Mouse (Mus musculus) myocyte (in vitro differentiated cells): ENCODE measurements around the gene Gm21973. TPM values are rescaled to one million over a fixed set of nuclear protein-coding genes. Genes with fewer than 3 reads are reported as not detected.

Experiments
- H3K27me3 ChIP-seq: one replicate; pipeline ENCODE4 v1.6.1; 2011; ENCODE audit not compliant: control insufficient read depth, insufficient read depth, insufficient read length
- H3K36me3 ChIP-seq: one replicate; pipeline ENCODE4 v1.6.1; 2011; ENCODE audit not compliant: control insufficient read depth, insufficient read depth
- H3K4me2 ChIP-seq: one replicate; pipeline ENCODE4 v1.6.1; 2011; ENCODE audit warnings: low read depth, control low read depth
- H3K4me3 ChIP-seq: one replicate; pipeline ENCODE4 v1.5.1; 2011; ENCODE audit warnings: mild to moderate bottlenecking, control low read depth, moderate library complexity
- H3K79me2 ChIP-seq: one replicate; pipeline ENCODE4 v1.6.1; 2011; ENCODE audit not compliant: control insufficient read depth, insufficient read depth
- H3ac ChIP-seq: one replicate; pipeline ENCODE4 v1.6.1; 2011; ENCODE audit not compliant: control insufficient read depth, insufficient read length
- CEBPB ChIP-seq: IDR thresholded peaks from 2 replicates; pipeline ENCODE4 v1.6.1; 2011; ENCODE audit warnings: mild to moderate bottlenecking, moderate library complexity; ENCODE audit not compliant: poor library complexity, insufficient read depth, severe bottlenecking
- E2F4 ChIP-seq: IDR thresholded peaks from one replicate; pipeline ENCODE4 v1.6.1; 2011; ENCODE audit warnings: mild to moderate bottlenecking, control low read depth, moderate library complexity; ENCODE audit not compliant: insufficient read depth
- MAX ChIP-seq: IDR thresholded peaks from one replicate; pipeline ENCODE4 v1.6.1; 2011; ENCODE audit warnings: low read depth, mild to moderate bottlenecking, control low read depth
- MYOD1 ChIP-seq, 3 experiments: IDR thresholded peaks; one replicate each; pipeline ENCODE4 v1.6.1; 2011; ENCODE audit warnings: control low read depth in 2 of 3, low read depth in 2 of 3, mild to moderate bottlenecking in 2 of 3, moderate library complexity in 1 of 3; ENCODE audit not compliant: insufficient read length in 2 of 3, control insufficient read depth in 1 of 3
- MYOG ChIP-seq, 3 experiments: IDR thresholded peaks; one replicate each; pipeline ENCODE4 v1.6.1; 2011; ENCODE audit warnings: control low read depth in 2 of 3, low read depth in 2 of 3, mild to moderate bottlenecking in 2 of 3; ENCODE audit not compliant: insufficient read length in 2 of 3, control insufficient read depth in 1 of 3, insufficient read depth in 1 of 3
- POLR2A ChIP-seq: IDR thresholded peaks from one replicate; pipeline ENCODE4 v1.6.1; 2011; ENCODE audit warnings: low read depth, mild to moderate bottlenecking, control low read depth, moderate library complexity; ENCODE audit not compliant: insufficient read length
- POLR2AphosphoS2 ChIP-seq: IDR thresholded peaks from one replicate; pipeline ENCODE4 v1.6.1; 2011; ENCODE audit warnings: low read depth, control low read depth; ENCODE audit not compliant: insufficient read length
- REST ChIP-seq: IDR thresholded peaks from one replicate; pipeline ENCODE4 v1.6.1; 2011; ENCODE audit warnings: mild to moderate bottlenecking, control low read depth, moderate library complexity; ENCODE audit not compliant: insufficient read depth, insufficient read length
- SRF ChIP-seq: IDR thresholded peaks from one replicate; pipeline ENCODE4 v1.6.1; 2011; ENCODE audit warnings: low read depth; ENCODE audit not compliant: control insufficient read depth, insufficient read length
- TCF12 ChIP-seq: IDR thresholded peaks from one replicate; pipeline ENCODE4 v1.6.1; 2011; ENCODE audit warnings: mild to moderate bottlenecking, control low read depth; ENCODE audit not compliant: poor library complexity, insufficient read depth, severe bottlenecking
- TCF3 ChIP-seq: IDR thresholded peaks from one replicate; pipeline ENCODE4 v1.6.1; 2011; ENCODE audit warnings: low read depth, control low read depth; ENCODE audit not compliant: insufficient read length
- USF1 ChIP-seq: IDR thresholded peaks from one replicate; pipeline ENCODE4 v1.6.1; 2011; ENCODE audit warnings: low read depth, mild to moderate bottlenecking, control low read depth, moderate library complexity
- polyA plus RNA-seq: library from polyadenylated mRNA; unstranded; fragments of >200 nt; fragmentation: generic; extraction: Trizol; gene quantifications from one replicate; pipeline ENCODE4 v1.2.1, GENCODE M21; 2012; ENCODE audit warnings: missing spikeins

Gm21973 gene
- polyA plus RNA-seq, 1 experiment = not detected

GRCm38 (mm10) chr15:10296570-10296969 is 28.6 kb upstream of the Gm21973 start:
- no peak overlapping the region for H3ac ChIP-seq
- no peaks in the 10 kb centered on the region for H3K79me2 ChIP-seq
- H3K4me2 ChIP-seq = no peak overlapping the region
- no peaks in the 10 kb centered on the region for H3K27me3 ChIP-seq
- no peaks in the 10 kb centered on the region for H3K36me3 ChIP-seq
- no peak overlapping the region for H3K4me3 ChIP-seq
- TF ChIP-seq E2F4 (no peak), MYOD1 (IDR thresholded peaks at IDR 0.05; ENCODE audit: control insufficient read depth in 1 of 3, insufficient read length in 2 of 3, low read depth in 2 of 3) (no peak), TCF12 (no peak), REST (no peak), POLR2AphosphoS2 (no peak), MYOG (IDR thresholded peaks at IDR 0.05; ENCODE audit: control insufficient read depth in 1 of 3, insufficient read depth in 1 of 3, insufficient read length in 2 of 3, low read depth in 2 of 3) (no peak), TCF3 (no peak), MAX (no peak)

- H3ac ChIP-seq = no peak overlapping the region
- no peaks in the 10 kb centered on the region for H3K36me3 ChIP-seq
- H3K4me2 ChIP-seq = no peak overlapping the region
- H3K79me2 ChIP-seq = no peaks in the 10 kb centered on the region
- TF ChIP-seq TCF12 = no peak
- no peak for TF ChIP-seq MYOD1 (IDR thresholded peaks at IDR 0.05; ENCODE audit: control insufficient read depth in 1 of 3, insufficient read length in 2 of 3, low read depth in 2 of 3)
- no peak for TF ChIP-seq TCF3
- no peak for TF ChIP-seq USF1
- TF ChIP-seq MYOG (IDR thresholded peaks at IDR 0.05; ENCODE audit: control insufficient read depth in 1 of 3, insufficient read depth in 1 of 3, insufficient read length in 2 of 3, low read depth in 2 of 3) = no peak
- TF ChIP-seq POLR2AphosphoS2 = no peak
- TF ChIP-seq E2F4 = no peak
- no peak for TF ChIP-seq CEBPB
- no peaks in the 10 kb centered on the region for H3K27me3 ChIP-seq
- no peak overlapping the region for H3K4me3 ChIP-seq
These were observed 27.1 kb upstream of the Gm21973 start for GRCm38 (mm10) chr15:10298058-10298457.

- Histone ChIP-seq H3K27me3 (no peaks in the 10 kb centered on the region), H3K4me3 (no peak overlapping the region), H3K36me3 (no peaks in the 10 kb centered on the region), H3K4me2 (no peak overlapping the region), H3K79me2 (no peaks in the 10 kb centered on the region), H3ac (no peak overlapping the region)
- TF ChIP-seq MYOD1 (IDR thresholded peaks at IDR 0.05; ENCODE audit: control insufficient read depth in 1 of 3, insufficient read length in 2 of 3, low read depth in 2 of 3) (no peak), USF1 (no peak), E2F4 (no peak), TCF12 (no peak)
These were observed 25.7 kb upstream of the Gm21973 start for GRCm38 (mm10) chr15:10299467-10299866.

- Histone ChIP-seq H3ac (no peak overlapping the region), H3K4me2 (no peak overlapping the region), H3K79me2 (no peaks in the 10 kb centered on the region), H3K27me3 (no peaks in the 10 kb centered on the region), H3K4me3 (no peak overlapping the region), H3K36me3 (no peaks in the 10 kb centered on the region)
- TF ChIP-seq USF1 = no peak
- no peak for TF ChIP-seq TCF12
- TF ChIP-seq MYOD1 (IDR thresholded peaks at IDR 0.05; ENCODE audit: control insufficient read depth in 1 of 3, insufficient read length in 2 of 3, low read depth in 2 of 3) = no peak
These were observed 18.7 kb upstream of the Gm21973 start for GRCm38 (mm10) chr15:10306461-10306860.

- H3ac ChIP-seq = no peak overlapping the region
- no peak for TF ChIP-seq SRF
- no peak for TF ChIP-seq CEBPB
- TF ChIP-seq E2F4 = no peak
- no peak for TF ChIP-seq POLR2A
- no peak for TF ChIP-seq TCF3
- no peak for TF ChIP-seq USF1
- no peak for TF ChIP-seq MYOD1 (IDR thresholded peaks at IDR 0.05; ENCODE audit: control insufficient read depth in 1 of 3, insufficient read length in 2 of 3, low read depth in 2 of 3)
- TF ChIP-seq POLR2AphosphoS2 = no peak
- TF ChIP-seq TCF12 = no peak
- no peak for TF ChIP-seq MAX
- TF ChIP-seq REST = no peak
- no peak for TF ChIP-seq MYOG (IDR thresholded peaks at IDR 0.05; ENCODE audit: control insufficient read depth in 1 of 3, insufficient read depth in 1 of 3, insufficient read length in 2 of 3, low read depth in 2 of 3)
- H3K4me2 ChIP-seq = no peak overlapping the region
- no peaks in the 10 kb centered on the region for H3K36me3 ChIP-seq
- no peak overlapping the region for H3K4me3 ChIP-seq
- no peaks in the 10 kb centered on the region for H3K27me3 ChIP-seq
- no peaks in the 10 kb centered on the region for H3K79me2 ChIP-seq
These were observed 13.4 kb upstream of the Gm21973 start for GRCm38 (mm10) chr15:10311826-10312225.
